Mouse (Mus musculus) G1E (cell line): Measurements from ENCODE around the gene Arel1. TPM values are rescaled to one million over a fixed set of nuclear protein-coding genes. Genes with fewer than 3 reads are reported as not detected.

Source experiments
- ATAC-seq: 2 replicates; pipeline ENCODE4 v1.8.0; 2016; ENCODE audit warnings: mild to moderate bottlenecking; ENCODE audit not compliant: insufficient number of reproducible peaks, poor library complexity, low FRiP score, severe bottlenecking; ENCODE audit errors: extremely low read depth
- DNase-seq: peaks from one replicate; pipeline ENCODE4 v3.0.0; 2012; ENCODE audit warnings: low spot score
- H3K27me3 ChIP-seq: 2 replicates; pipeline ENCODE4 v1.6.1; 2012; ENCODE audit warnings: mild to moderate bottlenecking, low read length, inconsistent platforms; ENCODE audit not compliant: insufficient read depth
- H3K36me3 ChIP-seq: replicated peaks from 2 replicates; pipeline ENCODE3; 2012; ENCODE audit warnings: mild to moderate bottlenecking, inconsistent platforms
- H3K4me1 ChIP-seq: 2 replicates; pipeline ENCODE4 v1.6.1; 2012; ENCODE audit warnings: low read depth, low read length, inconsistent platforms, mixed read lengths; ENCODE audit not compliant: insufficient read depth
- H3K4me3 ChIP-seq: 2 replicates; pipeline ENCODE4 v1.5.1; 2012; ENCODE audit warnings: low read depth, mild to moderate bottlenecking, inconsistent platforms, low read length, moderate library complexity, mixed read lengths
- H3K9me3 ChIP-seq: replicated peaks from 2 replicates; pipeline ENCODE4 v1.6.1; 2012; ENCODE audit warnings: inconsistent platforms
- CTCF ChIP-seq: IDR thresholded peaks from 2 replicates; pipeline ENCODE4 v1.5.1; 2012; ENCODE audit warnings: low read depth, low read length, inconsistent platforms, mixed read lengths
- GATA1 ChIP-seq: IDR thresholded peaks from 2 replicates; pipeline ENCODE4 v1.6.1; 2012; ENCODE audit warnings: borderline replicate concordance, low read length, inconsistent platforms, mixed read lengths
- GATA2 ChIP-seq: IDR thresholded peaks from 2 replicates; pipeline ENCODE4 v1.6.1; 2012; ENCODE audit warnings: low read depth, low read length, inconsistent platforms, borderline replicate concordance
- POLR2AphosphoS5 ChIP-seq: IDR thresholded peaks from 2 replicates; pipeline ENCODE4 v1.6.1; 2012; ENCODE audit warnings: low read depth, low read length, inconsistent platforms; ENCODE audit not compliant: insufficient replicate concordance
- TAL1 ChIP-seq: conservative IDR thresholded peaks from 2 replicates; pipeline ENCODE4 v1.6.1; 2012; ENCODE audit warnings: low read depth, low read length, inconsistent platforms, mixed read lengths
- polyA plus RNA-seq: library from polyadenylated mRNA; stranded (reverse); fragments of >175 nt; gene quantifications from 2 replicates; pipeline ENCODE4 v1.2.3, GENCODE M21; 2012
- total RNA-seq, 2 experiments: library from RNA; stranded (forward) in 1 of 2; stranded (reverse) in 1 of 2; fragments of 200-1000 nt in 1 of 2; fragments of >200 nt in 1 of 2; fragmentation: Nextera tagmentation in 1 of 2; gene quantifications; 2 replicates each; pipeline ENCODE4 v1.2.3; 2014 to 2017

Gene Arel1
- total and polyA plus RNA-seq, 3 experiments = 12.7 to 125 (median 124) TPM

GRCm38 (mm10) chr12:84943006-84943952, 27.4 kb downstream of the Arel1 start:
- TF ChIP-seq TAL1 (no peak), GATA2 (no peak), CTCF (no peak), POLR2AphosphoS5 (no peak), GATA1 (no peak)
- H3K9me3 ChIP-seq = no peaks in the 10 kb centered on the region
- H3K27me3 ChIP-seq = no peaks in the 10 kb centered on the region
- ATAC-seq (no peak), DNase-seq (no peak)
- no peak overlapping the region for H3K4me3 ChIP-seq
- peaks cover 39% of the 10 kb centered on the region for H3K4me1 ChIP-seq
- peaks cover 94% of the 10 kb centered on the region for H3K36me3 ChIP-seq

DNA sequence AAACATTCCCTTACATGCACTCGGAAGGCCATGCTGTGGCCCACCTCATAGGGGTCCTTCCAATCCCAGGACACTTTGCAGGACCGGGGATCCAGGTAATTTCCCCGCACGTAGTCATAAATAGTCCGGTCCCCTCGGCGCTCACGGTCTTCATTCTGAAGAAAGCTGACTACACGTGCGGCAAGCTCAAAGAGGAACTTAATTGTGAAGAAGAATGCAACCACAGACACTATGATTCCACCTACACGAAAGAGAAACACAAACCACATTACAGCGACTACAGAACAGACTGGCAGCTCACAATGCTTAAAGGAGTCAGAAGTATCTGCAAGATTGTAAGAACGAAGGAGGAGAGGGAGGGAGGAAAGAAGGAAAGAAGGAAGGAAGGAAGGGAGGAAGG, 29.0 kb downstream of the Arel1 start:
- ATAC-seq = no peak
- H3K4me1 ChIP-seq = peaks cover 40% of the 10 kb centered on the region
- H3K4me3 ChIP-seq = no peak overlapping the region
- TF ChIP-seq GATA2 = no peak
- TF ChIP-seq CTCF = no peak
- no peak for TF ChIP-seq GATA1
- TF ChIP-seq POLR2AphosphoS5 = no peak
- TF ChIP-seq TAL1 = no peak
- DNase-seq = no peak
- peaks cover 85% of the 10 kb centered on the region for H3K36me3 ChIP-seq
- no peaks in the 10 kb centered on the region for H3K27me3 ChIP-seq
- H3K9me3 ChIP-seq = no peaks in the 10 kb centered on the region

- H3K4me1 ChIP-seq = peaks cover 35% of the 10 kb centered on the region
- H3K9me3 ChIP-seq = no peaks in the 10 kb centered on the region
- ATAC-seq = no peak
- DNase-seq = no peak
- no peak for TF ChIP-seq POLR2AphosphoS5
- no peak for TF ChIP-seq GATA1
- no peak for TF ChIP-seq TAL1
- no peak for TF ChIP-seq GATA2
- no peak for TF ChIP-seq CTCF
- no peaks in the 10 kb centered on the region for H3K27me3 ChIP-seq
- H3K4me3 ChIP-seq = no peak overlapping the region
- peaks cover 86% of the 10 kb centered on the region for H3K36me3 ChIP-seq
These were observed 30.4 kb downstream of the Arel1 start for GRCm38 (mm10) chr12:84940343-84940742.

- Histone ChIP-seq H3K4me3 (no peak overlapping the region), H3K9me3 (no peaks in the 10 kb centered on the region), H3K4me1 (peaks cover 23% of the 10 kb centered on the region), H3K36me3 (peaks cover 86% of the 10 kb centered on the region), H3K27me3 (no peaks in the 10 kb centered on the region)
- TF ChIP-seq GATA2 = no peak
- TF ChIP-seq GATA1 = no peak
- no peak for TF ChIP-seq CTCF
- TF ChIP-seq POLR2AphosphoS5 = no peak
- no peak for TF ChIP-seq TAL1
- ATAC-seq = no peak
- no peak for DNase-seq
These were observed 31.6 kb downstream of the Arel1 start for GRCm38 (mm10) chr12:84939117-84939516.

DNA sequence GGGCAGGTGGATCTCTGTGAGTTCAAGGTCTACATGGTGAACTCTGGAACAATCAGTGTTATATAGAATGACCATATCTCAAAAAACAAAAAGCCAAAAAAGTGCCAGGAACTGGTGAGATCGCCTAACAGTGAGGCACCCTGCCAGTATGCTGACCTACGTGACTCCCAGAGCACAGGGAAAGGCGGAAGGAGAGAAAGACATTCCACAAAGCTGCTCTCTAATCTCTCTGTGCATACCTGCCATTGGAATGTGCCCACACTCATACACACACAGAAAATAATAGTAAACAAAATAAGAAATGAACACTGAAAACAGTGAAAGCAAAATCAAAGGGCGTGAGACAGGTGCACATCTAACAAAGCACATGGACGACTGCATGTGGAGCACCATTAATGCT, 35.4 kb downstream of the Arel1 start:
- H3K4me3 ChIP-seq = no peak overlapping the region
- H3K4me1 ChIP-seq = peaks cover 11% of the 10 kb centered on the region
- no peak for ATAC-seq
- H3K27me3 ChIP-seq = no peaks in the 10 kb centered on the region
- no peak for DNase-seq
- no peak for TF ChIP-seq POLR2AphosphoS5
- no peak for TF ChIP-seq GATA2
- H3K9me3 ChIP-seq = no peaks in the 10 kb centered on the region
- peaks cover 85% of the 10 kb centered on the region for H3K36me3 ChIP-seq

DNA sequence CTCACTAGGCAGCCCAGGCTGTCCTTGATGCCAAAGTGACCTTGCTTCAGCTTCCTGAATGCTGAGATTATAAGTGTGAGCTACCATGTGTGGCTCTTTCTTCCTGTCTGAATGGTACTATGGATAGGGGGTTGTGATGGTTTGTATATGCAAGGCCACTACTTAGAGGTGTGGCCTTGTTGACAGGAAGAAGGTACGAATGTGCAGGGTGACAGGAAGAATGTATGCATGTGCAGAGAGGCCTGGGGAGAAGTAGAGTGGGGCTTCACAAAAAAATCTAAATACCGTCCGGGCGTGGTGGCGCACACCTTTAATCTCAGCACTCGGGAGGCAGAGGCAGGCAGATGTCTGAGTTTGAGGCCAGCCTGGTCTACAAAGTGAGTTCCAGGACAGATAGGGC, 38.5 kb downstream of the Arel1 start:
- peaks cover 2% of the 10 kb centered on the region; the same call in 1 of the 2 replicates for H3K4me1 ChIP-seq
- H3K27me3 ChIP-seq = no peaks in the 10 kb centered on the region
- no peak overlapping the region for H3K4me3 ChIP-seq
- no peaks in the 10 kb centered on the region for H3K9me3 ChIP-seq
- TF ChIP-seq GATA2 (no peak), POLR2AphosphoS5 (no peak), GATA1 (no peak)
- DNase-seq (no peak), ATAC-seq (no peak)
- peaks cover 88% of the 10 kb centered on the region for H3K36me3 ChIP-seq
